Mouse (Mus musculus) liver, embryonic 14.5 days (tissue): ENCODE results near the gene Atf5.

Source experiments
- CTCF ChIP-seq: IDR thresholded peaks from 2 replicates; pipeline ENCODE4 v1.5.1; 2016; ENCODE audit warnings: antibody characterized with exemption, low read depth, control low read depth
- EP300 ChIP-seq: IDR thresholded peaks from 2 replicates; pipeline ENCODE4 v1.6.1; 2016; ENCODE audit warnings: antibody characterized with exemption, low read depth

GRCm38 (mm10) chr7:44792781-44793180 is 23.7 kb downstream of the Atf5 start:
- TF ChIP-seq EP300 (no peak), CTCF (no peak)
